Mouse (Mus musculus) liver, adult 2 months (tissue): Measurements from ENCODE around the gene Map4k1. TPM values are rescaled to one million over a fixed set of nuclear protein-coding genes. Genes with fewer than 3 reads are reported as not detected.
A peak's percentile ranks its signal among the peaks of the same experiment; 100 is the strongest.

Experiments
- DNase-seq: peaks from one replicate; pipeline ENCODE4 v3.0.0-alpha.2; 2011; ENCODE audit warnings: low read depth, low spot score; ENCODE audit errors: extremely low read depth
- H3K27ac ChIP-seq: fragments of 200-500 bp; replicated peaks from 2 replicates; pipeline ENCODE4 v1.5.1; 2012; ENCODE audit warnings: low read depth, mild to moderate bottlenecking, control low read depth, inconsistent platforms, low read length; ENCODE audit not compliant: insufficient read depth
- H3K27me3 ChIP-seq: fragments of 200-500 bp; 2 replicates; pipeline ENCODE4 v1.6.1; 2012; ENCODE audit warnings: mild to moderate bottlenecking, moderate library complexity, low read length, inconsistent platforms; ENCODE audit not compliant: control insufficient read depth, insufficient read depth
- H3K36me3 ChIP-seq: fragments of 200-500 bp; 2 replicates; pipeline ENCODE4 v1.6.1; 2012; ENCODE audit warnings: low read length, inconsistent platforms; ENCODE audit not compliant: control insufficient read depth, insufficient read depth
- H3K4me1 ChIP-seq: fragments of 200-500 bp; 2 replicates; pipeline ENCODE4 v1.6.1; 2011; ENCODE audit warnings: low read length; ENCODE audit not compliant: control insufficient read depth, insufficient read depth
- H3K4me3 ChIP-seq: fragments of 200-500 bp; 2 replicates; pipeline ENCODE4 v1.5.1; 2011; ENCODE audit warnings: low read depth, mild to moderate bottlenecking, control low read depth, low read length, moderate library complexity; ENCODE audit not compliant: insufficient read depth
- H3K79me2 ChIP-seq: fragments of 200-500 bp; 2 replicates; pipeline ENCODE4 v1.6.1; 2012; ENCODE audit warnings: inconsistent platforms, mild to moderate bottlenecking, low read length, moderate library complexity; ENCODE audit not compliant: control insufficient read depth, insufficient read depth
- H3K9ac ChIP-seq: fragments of 200-500 bp; 2 replicates; pipeline ENCODE4 v1.6.1; 2012; ENCODE audit warnings: low read depth, mild to moderate bottlenecking, control low read depth, inconsistent platforms, low read length
- CTCF ChIP-seq: fragments of 200-500 bp; IDR thresholded peaks from 2 replicates; pipeline ENCODE4 v1.5.1; 2011; ENCODE audit warnings: low read depth, low read length, control low read depth
- POLR2A ChIP-seq: fragments of 200-500 bp; IDR thresholded peaks from 2 replicates; pipeline ENCODE4 v1.6.1; 2011; ENCODE audit warnings: low read length, control low read depth; ENCODE audit not compliant: insufficient read depth; ENCODE audit errors: extremely low read depth
- WGBS: fragments of 180-500 bp; shearing (Covaris S2); methylation state at CpG from one replicate; pipeline ENCODE4 v1.1.7; 2018; 5-methylcytosine and 5-hydroxymethylcytosine counted together
- polyA plus RNA-seq: library from polyadenylated mRNA; depleted of rRNA; stranded (reverse); fragments of >200 nt; gene quantifications from 2 replicates; pipeline ENCODE4 v1.2.3, GENCODE M21; 2012
- total RNA-seq: library from RNA; depleted of rRNA; stranded (reverse); fragments of >200 nt; gene quantifications from 2 replicates; pipeline ENCODE4 v1.2.3, GENCODE M21; 2014

Gene Map4k1
- total and polyA plus RNA-seq, 2 experiments = 0.18 to 1.5 TPM

DNA sequence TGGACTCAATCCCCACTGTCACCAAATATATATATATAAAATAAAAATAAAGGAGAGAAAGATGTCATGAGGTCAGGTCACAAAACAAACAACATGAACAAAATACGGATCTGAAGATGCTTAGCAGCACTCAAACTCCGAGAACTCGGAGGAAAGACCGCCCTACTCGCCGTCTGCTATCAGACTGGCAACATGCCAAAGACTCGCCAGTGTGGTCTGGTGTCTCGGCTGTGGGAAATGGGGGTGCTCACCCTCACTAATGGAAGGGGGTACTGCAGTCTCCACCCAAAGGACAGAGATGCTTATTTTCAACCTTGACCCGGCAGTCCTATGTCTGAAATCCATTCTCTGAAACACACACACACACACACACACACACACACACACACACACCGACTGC lies 49.8 kb downstream of the Map4k1 start:
- 74% methylated on average over 10 of the region's 10 CpGs for WGBS
- no peak overlapping the region for H3K9ac ChIP-seq
- no peak for DNase-seq
- H3K4me3 ChIP-seq = no peak overlapping the region
- no peaks in the 10 kb centered on the region for H3K79me2 ChIP-seq
- TF ChIP-seq POLR2A = no peak
- TF ChIP-seq CTCF = no peak
- no peak overlapping the region for H3K27ac ChIP-seq
- H3K36me3 ChIP-seq = no peaks in the 10 kb centered on the region
- no peaks in the 10 kb centered on the region for H3K27me3 ChIP-seq
- no peaks in the 10 kb centered on the region for H3K4me1 ChIP-seq

DNA sequence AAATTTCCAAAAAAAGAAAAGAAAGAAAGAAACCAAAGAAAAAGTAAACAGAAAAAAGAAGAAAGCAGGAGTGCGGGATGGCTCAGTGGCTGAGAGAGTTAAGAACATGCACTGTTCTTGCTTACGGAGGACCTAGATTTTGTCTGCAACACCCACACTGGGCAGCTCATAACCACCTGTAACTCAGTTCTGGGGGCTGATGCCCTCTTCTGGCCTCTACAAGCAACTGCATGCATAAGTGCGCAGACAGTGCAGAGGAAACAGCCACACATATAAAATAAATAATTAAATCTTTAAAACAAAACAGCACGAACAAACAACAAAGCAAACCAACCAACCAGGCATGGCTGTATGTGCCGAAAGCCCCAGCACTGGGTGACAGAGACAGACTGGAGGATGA lies 50.8 kb downstream of the Map4k1 start:
- Histone ChIP-seq H3K27me3 (no peaks in the 10 kb centered on the region), H3K9ac (no peak overlapping the region), H3K4me1 (no peaks in the 10 kb centered on the region), H3K4me3 (no peak overlapping the region), H3K36me3 (no peaks in the 10 kb centered on the region), H3K79me2 (no peaks in the 10 kb centered on the region), H3K27ac (no peak overlapping the region)
- 89% methylated on average over 5 of the region's 5 CpGs for WGBS
- TF ChIP-seq POLR2A (no peak), CTCF (peak; percentile 41; the same call in 1 of the 2 replicates)
- DNase-seq = no peak

DNA sequence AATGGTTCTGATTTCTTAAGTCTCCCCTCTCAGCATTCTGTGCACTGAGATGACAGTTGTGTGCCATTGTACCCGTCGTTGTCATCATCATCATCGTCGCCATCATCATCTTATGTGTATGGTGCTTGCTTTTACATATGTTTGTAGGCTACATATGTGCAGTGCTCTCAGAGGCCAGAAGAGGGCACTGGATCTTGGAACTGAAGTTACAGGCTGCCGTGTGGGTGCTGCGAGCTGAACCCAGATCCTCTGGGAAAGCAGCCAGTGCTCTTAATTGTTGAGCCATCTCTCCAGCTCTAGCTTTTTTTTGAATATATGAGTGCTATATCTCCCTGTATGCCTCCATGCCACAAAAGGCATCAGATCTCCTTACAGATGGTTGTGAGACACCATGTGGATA lies 55.4 kb downstream of the Map4k1 start:
- H3K79me2 ChIP-seq = no peaks in the 10 kb centered on the region

DNA sequence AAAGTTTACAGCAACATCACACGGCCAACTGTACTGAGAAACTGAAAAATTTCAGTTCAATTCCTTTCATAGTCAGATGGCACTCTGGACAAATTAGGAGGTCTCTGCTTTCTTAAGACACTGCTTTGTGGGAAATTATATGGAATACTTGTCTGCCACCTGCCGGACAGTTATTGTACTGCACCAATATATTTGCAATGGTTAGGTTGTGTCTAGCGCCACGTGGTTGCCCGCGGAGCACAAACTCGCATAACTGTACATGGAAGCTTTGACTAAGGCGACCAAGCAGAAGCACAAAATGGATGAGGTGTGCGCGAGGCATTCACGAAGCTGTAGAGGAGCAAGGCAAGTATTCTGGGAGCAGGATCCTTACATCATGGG lies 57.7 kb downstream of the Map4k1 start:
- 0 out of 2 replicates have a peak, but pooled peaks cover 8% of the 10 kb centered on the region for H3K27me3 ChIP-seq
- no peaks in the 10 kb centered on the region for H3K79me2 ChIP-seq
- H3K9ac ChIP-seq = no peak overlapping the region
- H3K36me3 ChIP-seq = no peaks in the 10 kb centered on the region
- H3K27ac ChIP-seq = no peak overlapping the region
- H3K4me1 ChIP-seq = peaks cover 3% of the 10 kb centered on the region; the same call in 1 of the 2 replicates
- WGBS = under 1% methylated on average over 11 of the region's 11 CpGs
- peak; percentile 65 for TF ChIP-seq CTCF
- TF ChIP-seq POLR2A = no peak
- no peak overlapping the region for H3K4me3 ChIP-seq
- DNase-seq = peak; percentile 73

More for the DNA sequence above, 55.4 kb downstream of the Map4k1 start:
- Histone ChIP-seq H3K9ac (no peak overlapping the region), H3K4me1 (peaks cover 3% of the 10 kb centered on the region; the same call in 1 of the 2 replicates), H3K27ac (no peak overlapping the region), H3K27me3 (0 out of 2 replicates have a peak, but pooled peaks cover 8% of the 10 kb centered on the region), H3K36me3 (no peaks in the 10 kb centered on the region), H3K4me3 (no peak overlapping the region)
- DNase-seq = no peak
- TF ChIP-seq POLR2A (no peak), CTCF (no peak)
- 89% methylated on average over 6 of the region's 6 CpGs for WGBS

DNA sequence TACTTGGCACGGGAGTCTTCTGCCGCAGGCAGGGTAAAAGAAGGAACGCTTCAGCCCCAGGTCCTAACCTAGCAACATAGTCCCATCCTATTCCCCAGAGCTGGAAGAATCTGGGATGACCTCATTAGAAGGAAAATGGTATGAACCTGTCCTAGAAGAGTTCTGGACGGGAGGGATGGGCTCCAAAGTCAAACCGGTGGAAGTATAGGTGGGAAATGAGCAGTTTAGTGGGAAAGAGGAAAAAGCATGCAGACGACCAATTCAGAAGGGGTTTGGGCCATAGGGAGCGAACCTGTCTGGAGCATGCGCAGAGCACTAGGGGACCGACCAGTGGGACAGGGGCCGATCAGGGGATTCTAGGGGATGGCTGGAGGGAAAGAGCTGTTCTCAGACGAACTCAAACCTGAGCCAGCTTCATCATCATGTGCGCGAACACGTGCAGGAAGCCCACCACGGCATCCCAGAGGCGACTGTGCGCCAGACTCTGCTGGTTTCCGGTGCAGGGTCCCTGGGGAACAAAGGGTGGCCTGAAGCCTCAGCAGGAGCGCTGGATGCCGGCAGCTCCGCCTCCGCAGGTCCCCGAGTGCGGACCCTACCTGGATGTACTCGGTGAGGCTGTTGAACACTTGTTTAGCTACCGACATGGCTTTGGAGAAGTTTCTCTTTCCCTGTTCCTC lies 58.3 kb downstream of the Map4k1 start:
- Histone ChIP-seq H3K36me3 (no peaks in the 10 kb centered on the region), H3K27me3 (0 out of 2 replicates have a peak, but pooled peaks cover 8% of the 10 kb centered on the region), H3K79me2 (no peaks in the 10 kb centered on the region), H3K27ac (no peak overlapping the region), H3K4me3 (no peak overlapping the region), H3K9ac (no peak overlapping the region; the same call in 1 of the 2 replicates), H3K4me1 (peaks cover 3% of the 10 kb centered on the region; the same call in 1 of the 2 replicates)
- no peak for DNase-seq
- WGBS = 5% methylated on average over 26 of the region's 26 CpGs
- TF ChIP-seq CTCF = no peak
- no peak for TF ChIP-seq POLR2A

DNA sequence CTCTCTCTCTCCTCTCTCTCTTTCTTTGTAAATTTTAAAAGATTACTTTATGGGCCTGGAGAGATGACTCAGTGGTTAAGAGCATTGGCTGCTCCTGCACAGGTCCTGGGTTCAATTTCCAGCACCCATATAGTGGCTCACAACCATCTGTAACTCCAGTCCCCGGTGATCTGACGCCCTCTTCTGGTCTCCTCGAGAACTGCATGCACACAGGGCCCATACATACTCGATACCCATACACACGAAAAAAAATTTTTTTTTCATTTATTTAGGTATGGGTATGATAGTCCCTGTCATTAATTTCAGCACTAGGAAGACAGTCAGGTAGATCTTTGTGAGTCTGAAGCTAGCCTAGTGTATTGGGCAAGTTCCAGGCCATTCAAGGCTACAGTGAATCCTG lies 59.3 kb downstream of the Map4k1 start:
- H3K27me3 ChIP-seq = 0 out of 2 replicates have a peak, but pooled peaks cover 8% of the 10 kb centered on the region
- no peak overlapping the region for H3K4me3 ChIP-seq
- no peak overlapping the region for H3K27ac ChIP-seq
- no peaks in the 10 kb centered on the region for H3K36me3 ChIP-seq
- WGBS = 79% methylated on average over 5 of the region's 5 CpGs
- no peak for DNase-seq
- no peak overlapping the region for H3K9ac ChIP-seq
- peaks cover 3% of the 10 kb centered on the region; the same call in 1 of the 2 replicates for H3K4me1 ChIP-seq
- no peaks in the 10 kb centered on the region for H3K79me2 ChIP-seq
- TF ChIP-seq CTCF (peak; percentile 18; the same call in 1 of the 2 replicates), POLR2A (no peak)
